Mouse (Mus musculus) heart, embryonic 14.5 days (tissue): Measurements from ENCODE around the gene Poln. TPM values are rescaled to one million over a fixed set of nuclear protein-coding genes. Genes with fewer than 3 reads are reported as not detected.

Experiments used
- ATAC-seq: fragments of 200-750 bp; cut with Nextera tagmentation; 2 replicates; pipeline ENCODE4 v1.8.0; 2017; ENCODE audit warnings: low read depth, moderate TSS enrichment; ENCODE audit not compliant: insufficient number of reproducible peaks, insufficient read depth, low FRiP score
- H3K27ac ChIP-seq, 2 experiments: fragments of 200-500 bp in 1 of 2; fragments of 300-500 bp in 1 of 2; sonication (generic) in 1 of 2; replicated peaks in 1 of 2; 2 replicates each; pipeline ENCODE4 v1.5.1; 2012 to 2014; ENCODE audit warnings: low read depth in 2 of 2, low read length in 2 of 2, control low read depth in 1 of 2, mild to moderate bottlenecking in 1 of 2, mixed read lengths in 1 of 2; ENCODE audit not compliant: control insufficient read depth in 1 of 2, insufficient read depth in 1 of 2
- H3K27me3 ChIP-seq: fragments of 300-500 bp; sonication (generic); 2 replicates; pipeline ENCODE4 v1.6.1; 2014; ENCODE audit warnings: mild to moderate bottlenecking, low read length, control low read depth; ENCODE audit not compliant: control insufficient read depth, insufficient read depth
- H3K36me3 ChIP-seq: fragments of 300-500 bp; sonication (generic); 2 replicates; pipeline ENCODE4 v1.6.1; 2014; ENCODE audit warnings: mild to moderate bottlenecking, control low read depth, low read length, mixed read lengths; ENCODE audit not compliant: control insufficient read depth, insufficient read depth
- H3K4me1 ChIP-seq, 2 experiments: fragments of 200-500 bp in 1 of 2; fragments of 300-500 bp in 1 of 2; sonication (generic) in 1 of 2; 2 replicates each; pipeline ENCODE4 v1.6.1; 2012 to 2014; ENCODE audit warnings: low read length in 2 of 2, control low read depth in 1 of 2, mixed read lengths in 1 of 2; ENCODE audit not compliant: control insufficient read depth in 2 of 2, insufficient read depth in 2 of 2
- H3K4me2 ChIP-seq: fragments of 300-500 bp; sonication (generic); 2 replicates; pipeline ENCODE4 v1.6.1; 2014; ENCODE audit warnings: mild to moderate bottlenecking, low read length
- H3K4me3 ChIP-seq, 2 experiments: fragments of 200-500 bp in 1 of 2; fragments of 300-500 bp in 1 of 2; sonication (generic) in 1 of 2; 2 replicates each; pipeline ENCODE4 v1.5.1; 2012 to 2014; ENCODE audit warnings: low read length in 2 of 2, mild to moderate bottlenecking in 2 of 2, control low read depth in 1 of 2, low read depth in 1 of 2, moderate library complexity in 1 of 2; ENCODE audit not compliant: control insufficient read depth in 1 of 2, insufficient read depth in 1 of 2
- H3K9ac ChIP-seq: fragments of 300-500 bp; sonication (generic); 2 replicates; pipeline ENCODE4 v1.6.1; 2014; ENCODE audit warnings: mild to moderate bottlenecking, low read length
- H3K9me3 ChIP-seq: fragments of 300-500 bp; sonication (generic); 2 replicates; pipeline ENCODE4 v1.6.1; 2016; ENCODE audit warnings: low read length, control low read depth; ENCODE audit not compliant: control insufficient read depth
- WGBS: fragments of 180-500 bp; shearing (Covaris S2); extraction: QIAGEN DNeasy Blood & Tissue Kit; methylation state at CpG from one replicate; pipeline ENCODE4 v1.1.7; 2014; 5-methylcytosine and 5-hydroxymethylcytosine counted together
- polyA plus RNA-seq: library from polyadenylated mRNA; unstranded; fragments of >200 nt; fragmentation: Nextera tagmentation; extraction: Ambion mirVana; gene quantifications from 2 replicates; pipeline ENCODE4 v1.2.1, GENCODE M21; 2014

Poln gene
- polyA plus RNA-seq, 1 experiment from 2014 or later: 0.47 TPM

DNA sequence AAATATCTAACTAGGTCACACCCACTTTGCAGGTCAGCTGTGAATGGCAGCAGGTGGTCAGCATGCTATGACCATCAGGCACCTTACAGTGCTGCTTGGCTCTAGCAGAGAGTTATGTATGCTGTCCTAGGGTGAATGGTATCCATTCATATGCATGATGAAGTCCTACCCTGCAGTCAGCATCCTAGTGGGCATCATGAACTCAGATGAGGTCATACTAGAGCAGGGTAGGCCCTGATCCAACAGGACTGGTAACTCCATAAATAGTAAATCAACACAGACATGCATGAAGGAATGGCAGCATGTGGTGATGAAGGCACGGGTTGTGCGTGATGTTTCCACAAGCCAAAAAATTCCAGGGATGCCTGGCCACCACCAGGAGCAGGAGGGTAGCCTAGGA lies 36.5 kb upstream of the Poln start:
- Histone ChIP-seq H3K27ac (no peak overlapping the region), H3K36me3 (no peaks in the 10 kb centered on the region), H3K4me2 (no peak overlapping the region), H3K4me1 (peaks cover 10 to 25% of the 10 kb centered on the region in 2 experiments), H3K9ac (no peak overlapping the region), H3K9me3 (no peaks in the 10 kb centered on the region), H3K4me3 (no peak overlapping the region), H3K27me3 (no peaks in the 10 kb centered on the region)
- no peak for ATAC-seq
- 15% methylated on average over 2 of the region's 2 CpGs for whole genome bisulfite sequencing

DNA sequence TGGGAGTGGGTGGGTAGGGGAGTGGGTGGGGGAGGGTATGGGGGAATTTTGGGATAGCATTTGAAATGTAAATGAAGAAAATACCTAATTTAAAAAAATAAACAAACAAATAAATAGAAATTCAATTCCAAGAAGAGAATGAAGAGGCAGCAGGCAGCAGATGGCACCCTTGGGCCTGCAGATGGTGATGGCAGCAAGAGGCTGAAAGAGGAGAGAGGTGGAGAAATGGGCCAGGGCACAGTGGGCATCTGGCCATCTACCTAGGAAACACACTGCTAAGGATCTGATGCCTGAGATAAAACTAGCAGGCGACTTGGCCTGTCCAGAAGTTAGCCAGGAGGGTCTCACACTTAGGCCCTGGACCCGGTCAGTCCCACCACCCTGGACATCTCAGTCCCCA lies 35.7 kb upstream of the Poln start:
- H3K27ac ChIP-seq: no peak overlapping the region
- no peak overlapping the region for H3K4me3 ChIP-seq
- 90% methylated on average over 2 of the region's 2 CpGs for WGBS
- H3K36me3 ChIP-seq: no peaks in the 10 kb centered on the region
- H3K9ac ChIP-seq: no peak overlapping the region
- no peak overlapping the region for H3K4me2 ChIP-seq
- H3K27me3 ChIP-seq: no peaks in the 10 kb centered on the region
- H3K9me3 ChIP-seq: no peaks in the 10 kb centered on the region
- ATAC-seq: no peak
- H3K4me1 ChIP-seq: peaks cover 10 to 25% of the 10 kb centered on the region in 2 experiments

DNA sequence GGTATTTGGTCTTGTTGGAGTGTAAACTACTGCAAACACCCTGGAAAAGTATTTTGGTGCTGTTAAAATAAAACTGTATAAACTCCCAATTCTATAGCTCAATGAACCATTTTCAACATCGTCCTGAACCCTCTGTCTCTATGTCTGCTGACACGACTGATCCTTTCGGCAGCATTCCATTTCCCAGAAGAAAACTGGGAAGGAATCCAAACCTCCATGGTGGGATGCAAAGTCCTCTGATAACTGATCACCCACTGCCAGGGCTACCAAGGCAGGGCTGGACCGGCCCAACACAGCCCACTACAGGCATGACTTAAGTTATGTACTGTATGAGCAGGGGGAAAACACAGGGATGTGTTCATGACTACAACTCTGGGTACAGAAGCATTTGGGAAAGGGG lies 32.8 kb upstream of the Poln start:
- Histone ChIP-seq H3K4me3 (no peak overlapping the region), H3K27ac (no peak overlapping the region), H3K36me3 (no peaks in the 10 kb centered on the region), H3K4me1 (peaks cover 10 to 25% of the 10 kb centered on the region in 2 experiments), H3K9ac (no peak overlapping the region), H3K9me3 (no peaks in the 10 kb centered on the region), H3K4me2 (no peak overlapping the region), H3K27me3 (no peaks in the 10 kb centered on the region)
- WGBS: 36% methylated on average over 4 of the region's 4 CpGs
- no peak for ATAC-seq

- Histone ChIP-seq H3K4me2 (no peak overlapping the region), H3K27ac (no peak overlapping the region), H3K27me3 (no peaks in the 10 kb centered on the region), H3K9ac (no peak overlapping the region), H3K4me1 (peaks cover 10 to 25% of the 10 kb centered on the region in 2 experiments), H3K9me3 (no peaks in the 10 kb centered on the region), H3K4me3 (no peak overlapping the region), H3K36me3 (no peaks in the 10 kb centered on the region)
- 50% methylated on average over 2 of the region's 2 CpGs for WGBS
- ATAC-seq: no peak
These were observed 32.1 kb upstream of the Poln start for GRCm38 (mm10) chr5:34201396-34201795.

DNA sequence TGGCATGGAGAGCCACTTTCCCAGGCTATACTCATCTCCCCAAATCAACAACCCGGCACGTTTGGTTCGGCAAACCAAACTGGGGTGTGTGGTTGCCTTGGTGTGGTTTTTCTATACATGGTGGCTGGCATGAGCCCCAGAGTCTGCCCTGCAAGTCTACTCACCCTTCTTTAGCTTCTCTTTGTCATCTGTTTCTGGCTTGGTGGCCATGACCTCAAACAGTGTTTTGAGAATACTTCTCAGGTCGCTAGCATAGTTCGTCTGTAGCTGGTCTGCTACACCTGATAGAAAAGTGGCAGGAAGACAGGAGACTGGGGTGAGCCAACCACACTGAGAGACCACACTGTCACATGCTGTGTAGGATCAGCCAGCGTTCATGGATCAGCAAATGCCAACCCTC lies 29.4 kb upstream of the Poln start:
- Histone ChIP-seq H3K36me3 (no peaks in the 10 kb centered on the region), H3K27me3 (no peaks in the 10 kb centered on the region), H3K27ac (no peak overlapping the region), H3K9ac (no peak overlapping the region), H3K9me3 (no peaks in the 10 kb centered on the region), H3K4me2 (no peak overlapping the region), H3K4me1 (peaks cover 7 to 15% of the 10 kb centered on the region in 2 experiments), H3K4me3 (no peak overlapping the region)
- 79% methylated on average over 6 of the region's 6 CpGs for WGBS
- no peak for ATAC-seq

- H3K36me3 ChIP-seq: no peaks in the 10 kb centered on the region
- ATAC-seq: no peak
- no peaks in the 10 kb centered on the region for H3K9me3 ChIP-seq
- H3K4me3 ChIP-seq: no peak overlapping the region
- 77% methylated on average over 4 of the region's 4 CpGs for WGBS
- H3K27ac ChIP-seq: no peak overlapping the region
- peaks cover 7 to 14% of the 10 kb centered on the region in 2 experiments for H3K4me1 ChIP-seq
- no peak overlapping the region for H3K9ac ChIP-seq
- H3K27me3 ChIP-seq: no peaks in the 10 kb centered on the region
- H3K4me2 ChIP-seq: no peak overlapping the region
These were observed 28.0 kb upstream of the Poln start for GRCm38 (mm10) chr5:34197243-34197642.

DNA sequence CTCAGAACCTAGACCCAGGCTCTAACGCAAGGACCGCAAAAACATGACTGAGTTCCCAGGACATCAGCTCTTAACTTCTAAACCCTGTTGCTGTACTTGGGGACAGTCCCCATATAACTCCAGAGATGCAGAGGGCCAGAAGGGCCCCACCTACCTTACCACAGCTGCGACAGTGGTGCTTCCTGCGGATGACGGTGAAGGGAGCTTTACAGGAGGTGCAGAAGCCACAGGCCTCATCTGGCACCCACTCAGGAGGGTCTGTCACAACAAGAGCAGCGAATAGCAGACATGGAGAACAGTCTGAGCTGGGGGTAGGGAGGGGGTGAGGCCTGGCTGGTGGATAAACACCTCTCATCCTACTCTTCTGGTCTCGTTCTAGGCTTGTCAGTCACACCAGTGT lies 27.2 kb upstream of the Poln start:
- 70% methylated on average over 7 of the region's 7 CpGs for WGBS
- Histone ChIP-seq H3K4me1 (peaks cover 2 to 6% of the 10 kb centered on the region in 2 experiments), H3K9ac (no peak overlapping the region), H3K36me3 (no peaks in the 10 kb centered on the region), H3K27me3 (no peaks in the 10 kb centered on the region), H3K4me3 (no peak overlapping the region), H3K27ac (no peak overlapping the region), H3K4me2 (no peak overlapping the region), H3K9me3 (no peaks in the 10 kb centered on the region)
- ATAC-seq: no peak

DNA sequence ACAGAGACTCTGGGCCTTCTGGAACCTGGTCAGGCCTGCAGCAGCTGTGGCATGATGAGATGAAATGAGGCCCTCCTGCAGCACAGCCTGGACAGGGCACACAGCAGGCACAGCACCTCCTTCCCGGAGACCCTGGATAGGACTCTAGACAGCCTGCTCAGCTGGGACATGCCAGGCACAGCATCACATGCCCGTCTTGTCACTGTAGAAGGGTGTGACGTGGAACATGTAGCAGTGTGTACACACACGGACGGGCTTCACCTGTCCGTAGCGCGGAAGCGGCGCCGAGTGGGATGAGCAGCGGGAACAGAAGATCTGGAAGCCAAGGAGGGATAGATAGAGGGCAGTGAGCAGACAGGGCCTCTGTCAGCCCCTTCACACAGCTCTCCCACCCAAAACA lies 26.5 kb upstream of the Poln start:
- Histone ChIP-seq H3K4me1 (peaks cover 0 to 2% of the 10 kb centered on the region in 2 experiments; a peak in 2 of 4 replicates), H3K9ac (no peak overlapping the region), H3K27me3 (no peaks in the 10 kb centered on the region), H3K36me3 (no peaks in the 10 kb centered on the region), H3K4me2 (no peak overlapping the region), H3K27ac (no peak overlapping the region), H3K4me3 (no peak overlapping the region), H3K9me3 (no peaks in the 10 kb centered on the region)
- ATAC-seq: no peak
- WGBS: 88% methylated on average over 12 of the region's 12 CpGs
